Mouse (Mus musculus): Measurements from ENCODE around the gene Cyth3.

DNA sequence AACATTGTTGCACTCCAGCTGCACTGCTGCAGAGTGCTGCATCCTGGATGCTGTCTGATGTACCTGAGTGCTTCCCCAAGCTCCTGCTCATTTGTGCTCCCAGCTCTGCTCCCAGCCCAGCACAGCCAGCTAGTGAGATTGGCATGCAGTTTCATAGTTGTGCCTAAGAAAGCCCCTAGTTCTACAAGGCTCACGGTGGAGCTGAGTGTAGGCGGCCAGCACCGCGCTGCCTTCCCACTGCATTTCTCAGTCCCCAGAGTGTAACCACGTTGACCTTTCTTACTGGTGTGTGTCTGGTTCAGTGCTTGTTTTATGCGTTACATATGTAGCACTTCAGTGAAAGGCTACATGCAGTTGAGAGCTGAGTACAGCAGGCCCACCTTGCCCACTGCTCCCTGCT lies 61.4 kb downstream of the Cyth3 start:
- TF ChIP-seq POLR2A (IDR thresholded peaks at IDR 0.05; ENCODE audit: low read depth, low read length) = no peak
- TF ChIP-seq CTCF (IDR thresholded peaks at IDR 0.05; ENCODE audit: extremely low read depth, insufficient read depth, insufficient read length, insufficient replicate concordance) = no peak

Data from spleen, adult 2 months (tissue).